Mouse (Mus musculus): Measurements from ENCODE around the gene Slc35g1.

Gene Slc35g1

DNA sequence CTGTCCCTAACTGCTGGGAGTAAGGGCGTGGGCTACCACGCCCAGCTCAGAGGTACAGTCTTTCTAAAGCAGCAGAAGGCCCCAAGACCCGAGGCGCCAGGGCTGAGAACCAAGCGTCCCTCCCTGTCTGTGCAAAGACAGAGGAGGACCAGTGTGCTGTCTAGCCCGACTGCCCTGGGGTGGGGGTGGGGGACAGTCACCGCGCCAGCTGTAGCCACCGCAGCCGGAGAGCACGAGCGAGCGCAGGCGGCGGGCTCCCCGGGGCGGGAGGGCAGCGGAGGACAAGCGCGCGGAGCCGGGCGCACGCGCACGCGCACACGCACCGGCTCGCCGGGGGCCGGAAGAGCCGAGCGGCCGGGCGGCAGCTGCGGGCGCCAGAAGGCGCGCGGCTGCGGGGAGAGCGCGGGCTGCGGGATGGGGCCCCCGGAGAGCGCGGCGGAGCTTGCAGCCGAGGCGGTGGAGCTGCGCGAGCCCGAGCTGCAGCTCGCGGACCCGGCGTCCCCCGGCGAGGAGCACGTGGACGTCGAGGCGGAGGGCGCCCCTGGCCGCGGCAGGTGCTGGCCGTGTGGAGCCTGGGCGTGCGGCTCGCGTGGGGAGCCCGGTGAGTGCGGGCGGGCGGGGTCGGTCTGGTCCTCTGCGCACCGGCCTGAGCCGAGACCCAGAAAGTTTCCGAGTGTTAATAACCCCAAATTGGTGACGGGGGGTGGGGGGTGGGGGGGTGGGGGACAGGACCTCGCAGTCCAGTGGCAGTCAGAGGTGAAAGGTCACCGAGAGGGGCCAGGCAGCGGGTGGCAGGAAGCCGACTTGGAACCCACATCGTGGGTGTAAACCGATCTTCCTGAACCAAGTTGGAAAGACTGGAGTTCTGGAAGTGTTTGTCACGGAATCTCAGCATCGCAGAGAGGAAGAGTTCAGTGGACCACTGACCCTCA lies at the start of gene Slc35g1:
Slc35g1 (plus strand) TSS at position 280 of the 932 bp plus-strand sequence.
- in situ Hi-C loops (cut with MboI, MseI) = loop anchor here (10.0 kb wide), 1 partner anchor 1221 kb away; no protein-coding TSS in a partner anchor

DNA sequence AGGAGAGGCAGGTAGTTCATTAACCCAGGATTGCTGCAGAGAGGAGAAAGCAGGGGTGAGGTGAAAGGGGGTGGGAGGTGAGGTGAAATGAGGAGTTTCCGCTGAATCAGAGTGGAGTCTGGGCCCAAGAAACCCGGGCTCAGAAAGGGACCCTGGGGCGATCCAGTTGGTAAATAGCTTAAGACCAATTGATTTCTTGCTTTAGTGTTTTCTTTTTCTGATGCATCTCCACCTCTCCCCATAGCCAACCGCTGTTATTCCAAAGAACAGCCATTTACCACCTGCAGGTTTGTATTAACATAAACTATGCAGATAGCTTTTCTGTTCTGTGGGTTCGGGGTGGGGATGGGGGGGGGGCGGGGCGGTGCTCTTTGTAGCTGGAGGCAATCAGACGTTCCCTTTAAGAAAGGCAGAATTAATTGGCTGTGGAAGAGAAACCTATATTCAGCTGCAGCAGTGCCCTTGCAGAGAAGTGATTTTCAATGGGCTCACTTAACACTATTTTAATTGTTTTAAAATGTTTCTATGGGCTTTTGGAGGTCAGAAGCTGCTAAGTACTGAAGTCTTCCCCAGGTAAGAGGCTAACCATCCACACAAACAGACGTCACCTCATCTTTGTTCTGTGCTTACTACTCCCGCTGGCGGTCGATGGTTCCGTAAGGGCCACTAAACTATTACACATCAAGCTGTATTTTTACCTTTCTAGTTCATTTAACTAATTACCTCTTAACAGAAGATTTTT lies 47.3 kb upstream of the Slc35g1 start:
- in situ Hi-C loops (cut with MboI, MseI) = no loop called here

GRCm38 (mm10) chr19:38349013-38349341 lies 46.8 kb upstream of the Slc35g1 start:
- in situ Hi-C loops (cut with MboI, MseI) = no loop called here

DNA sequence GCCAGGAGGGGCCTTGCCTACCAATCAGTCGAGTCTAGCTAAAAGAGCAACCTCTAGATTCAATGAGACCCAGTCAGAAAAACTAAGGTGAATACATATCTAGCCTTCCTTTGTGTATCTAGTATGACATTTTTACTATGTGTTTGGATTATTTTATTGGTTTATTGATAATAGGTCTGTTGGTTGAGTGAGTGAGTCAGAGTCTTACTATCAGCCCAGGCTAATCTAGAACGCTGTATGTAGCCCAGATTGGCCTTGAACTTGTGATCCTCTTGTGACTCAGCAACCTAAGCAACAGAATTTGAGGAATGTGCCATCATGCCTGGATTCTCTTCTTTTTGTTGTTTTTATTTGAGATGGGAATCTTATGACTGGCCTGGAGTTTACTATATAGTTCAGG lies 44.6 kb upstream of the Slc35g1 start:
- in situ Hi-C loops (cut with MboI, MseI) = loop anchor here (5.0 to 10.0 kb wide), 2 partner anchors 86 to 399 kb away; partner anchors contain the start of gene Lgi1

- in situ Hi-C loops (cut with MboI, MseI) = loop anchor here (5.0 to 10.0 kb wide), 2 partner anchors 87 to 399 kb away; partner anchors contain the start of gene Lgi1
These were observed 44.1 kb upstream of the Slc35g1 start for GRCm38 (mm10) chr19:38351728-38352127.

DNA sequence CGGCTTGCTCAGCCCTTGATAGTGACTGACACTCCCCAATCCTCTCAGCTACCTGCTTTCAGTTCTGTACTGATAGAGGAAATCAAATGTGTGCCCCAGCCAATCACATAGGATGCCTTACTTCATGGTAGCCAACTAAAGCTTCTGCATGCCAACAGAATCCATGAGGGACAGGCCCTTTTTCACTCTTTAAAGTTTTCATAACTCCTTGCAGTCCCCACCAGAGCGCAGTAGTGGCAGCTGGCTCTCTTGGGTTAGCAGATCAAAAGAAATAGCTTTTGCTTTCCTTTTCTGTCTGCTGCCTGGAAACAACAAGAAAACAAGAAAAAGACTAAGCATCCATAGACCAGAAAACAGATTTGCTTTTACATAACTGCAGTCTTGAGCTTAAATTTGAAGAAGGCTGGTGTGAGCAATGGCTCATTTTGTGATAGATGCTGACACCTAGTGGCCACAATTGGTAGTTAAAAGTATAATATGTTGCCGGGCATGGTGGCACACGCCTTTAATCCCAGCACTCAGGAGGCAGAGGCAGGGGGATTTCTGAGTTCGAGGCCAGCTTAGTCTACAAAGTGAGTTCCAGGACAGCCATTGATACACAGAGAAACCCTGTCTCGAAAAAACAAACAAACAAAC lies 43.2 kb upstream of the Slc35g1 start:
- in situ Hi-C loops (cut with MboI, MseI) = loop anchor here (5.0 to 10.0 kb wide), 2 partner anchors 88 to 400 kb away; partner anchors contain the start of gene Lgi1

DNA sequence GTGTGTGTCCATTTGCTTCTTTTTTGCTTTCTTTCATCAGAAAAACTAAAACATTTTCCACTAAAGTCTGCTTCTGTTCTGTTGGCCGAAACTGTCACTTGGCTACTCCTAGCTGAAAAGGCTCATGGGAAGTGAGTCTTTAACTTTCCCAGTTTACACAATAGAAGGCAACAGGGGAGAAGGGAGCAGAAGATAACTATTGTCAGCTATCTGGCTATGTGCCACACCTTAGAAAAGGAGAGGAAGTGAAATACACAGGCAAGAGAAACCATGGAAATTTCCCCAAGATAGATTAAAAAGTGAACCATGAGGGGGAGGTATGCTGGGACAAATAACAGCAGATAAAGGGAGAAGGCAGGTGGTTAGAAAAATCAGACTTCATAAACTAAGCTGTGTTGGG lies 41.5 kb upstream of the Slc35g1 start:
- in situ Hi-C loops (cut with MboI, MseI) = loop anchor here (5.0 to 10.0 kb wide), 2 partner anchors 89 to 402 kb away; partner anchors contain the start of gene Lgi1

DNA sequence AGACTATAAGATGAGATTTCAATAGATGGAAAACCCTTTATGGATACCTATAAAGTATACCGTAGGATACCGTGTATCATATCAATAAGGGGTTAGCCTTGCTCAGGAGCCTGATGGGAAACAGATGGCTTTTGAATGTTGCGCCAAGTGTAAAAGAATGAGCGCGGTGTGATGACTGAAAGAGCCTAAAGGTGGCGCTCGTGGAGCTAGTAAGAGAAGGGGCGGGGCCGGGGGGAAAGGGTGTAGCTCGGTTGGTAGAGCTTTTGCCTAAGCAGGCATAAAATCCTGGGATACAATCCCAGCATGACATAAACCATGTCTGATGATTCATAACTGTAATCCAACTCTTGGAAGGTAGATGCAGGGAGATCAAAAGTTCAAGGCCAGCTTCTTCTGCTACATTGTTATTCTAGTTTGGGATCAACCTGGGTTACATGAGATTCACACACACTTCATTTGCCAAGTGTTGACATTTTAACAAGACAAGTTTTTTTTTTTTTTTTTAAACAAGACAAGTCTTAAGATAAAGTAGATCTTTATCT lies 40.9 kb upstream of the Slc35g1 start:
- in situ Hi-C loops (cut with MboI, MseI) = loop anchor here (5.0 to 10.0 kb wide), 3 partner anchors 72 to 403 kb away; partner anchors contain the start of gene Lgi1

- in situ Hi-C loops (cut with MboI, MseI) = loop anchor here (5.0 to 10.0 kb wide), 2 partner anchors 71 to 92 kb away; partner anchors contain the start of gene Lgi1
These were observed 39.5 kb upstream of the Slc35g1 start for GRCm38 (mm10) chr19:38356211-38356828.

- in situ Hi-C loops (cut with MboI, MseI) = loop anchor here (5.0 to 10.0 kb wide), 2 partner anchors 69 to 93 kb away; partner anchors contain the start of gene Lgi1
These were observed 37.7 kb upstream of the Slc35g1 start for GRCm38 (mm10) chr19:38357956-38358623.

DNA sequence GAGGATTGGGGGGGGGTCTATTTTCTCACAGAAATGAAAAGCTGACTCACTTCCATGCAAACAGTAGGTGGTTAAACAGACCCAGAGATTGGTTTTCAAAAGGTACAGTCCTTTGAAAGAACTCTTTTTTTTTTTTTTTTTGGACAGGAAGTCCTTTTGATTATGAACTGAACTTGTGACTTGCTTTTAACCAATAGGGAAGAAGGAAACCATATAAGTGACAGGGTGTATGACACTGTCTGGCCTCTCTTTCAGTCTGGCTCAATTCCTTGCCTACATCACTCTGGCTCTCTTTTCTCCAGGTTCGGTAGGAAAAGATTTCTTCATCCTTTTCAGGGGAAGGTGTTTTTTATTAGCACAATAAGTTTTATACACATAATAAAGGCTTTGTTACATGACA lies 36.5 kb upstream of the Slc35g1 start:
- in situ Hi-C loops (cut with MboI, MseI) = loop anchor here (5.0 to 10.0 kb wide), 2 partner anchors 68 to 94 kb away; partner anchors contain the start of gene Lgi1

- in situ Hi-C loops (cut with MboI, MseI) = no loop called here
These were observed 33.9 kb upstream of the Slc35g1 start for GRCm38 (mm10) chr19:38361850-38362249.

GRCm38 (mm10) chr19:38363358-38363757 lies 32.4 kb upstream of the Slc35g1 start:
- in situ Hi-C loops (cut with MboI, MseI) = no loop called here

DNA sequence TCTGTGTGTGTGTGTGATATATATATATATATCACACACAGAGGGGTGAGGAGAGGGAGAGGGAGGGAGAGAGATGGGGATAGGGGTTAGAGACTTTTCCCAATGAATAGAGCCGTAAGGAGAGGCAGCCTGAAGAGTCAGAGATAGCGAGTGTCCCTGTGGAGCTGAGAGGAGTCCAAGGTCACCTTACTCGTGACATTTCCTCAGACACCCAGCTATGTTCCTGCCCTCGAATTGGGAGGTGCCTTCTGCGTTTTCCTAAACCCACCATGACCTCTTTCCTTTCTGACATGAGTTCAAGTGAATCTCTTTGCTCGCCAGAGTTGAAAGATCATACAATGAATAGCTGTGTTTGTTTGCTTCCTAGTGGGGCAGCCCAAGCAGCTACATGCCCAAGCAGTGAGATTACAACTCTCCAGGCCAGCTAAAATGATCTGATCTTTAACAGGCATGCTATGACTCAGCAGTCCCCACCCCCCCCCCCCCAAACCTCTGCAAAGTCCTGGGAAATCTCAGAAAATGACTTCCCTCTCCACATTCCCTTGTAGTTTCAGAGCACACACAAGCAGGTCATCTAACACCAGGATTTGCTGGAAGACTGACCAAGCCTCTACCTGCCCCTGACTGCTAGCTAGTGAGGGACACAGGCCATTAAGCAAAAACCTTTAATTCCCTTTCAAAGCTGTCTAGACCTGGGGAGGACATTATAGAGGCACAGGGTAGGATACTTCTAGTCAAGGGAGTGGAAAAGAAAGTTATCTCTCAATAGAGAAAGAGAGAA lies 31.7 kb upstream of the Slc35g1 start:
- in situ Hi-C loops (cut with MboI, MseI) = no loop called here

DNA sequence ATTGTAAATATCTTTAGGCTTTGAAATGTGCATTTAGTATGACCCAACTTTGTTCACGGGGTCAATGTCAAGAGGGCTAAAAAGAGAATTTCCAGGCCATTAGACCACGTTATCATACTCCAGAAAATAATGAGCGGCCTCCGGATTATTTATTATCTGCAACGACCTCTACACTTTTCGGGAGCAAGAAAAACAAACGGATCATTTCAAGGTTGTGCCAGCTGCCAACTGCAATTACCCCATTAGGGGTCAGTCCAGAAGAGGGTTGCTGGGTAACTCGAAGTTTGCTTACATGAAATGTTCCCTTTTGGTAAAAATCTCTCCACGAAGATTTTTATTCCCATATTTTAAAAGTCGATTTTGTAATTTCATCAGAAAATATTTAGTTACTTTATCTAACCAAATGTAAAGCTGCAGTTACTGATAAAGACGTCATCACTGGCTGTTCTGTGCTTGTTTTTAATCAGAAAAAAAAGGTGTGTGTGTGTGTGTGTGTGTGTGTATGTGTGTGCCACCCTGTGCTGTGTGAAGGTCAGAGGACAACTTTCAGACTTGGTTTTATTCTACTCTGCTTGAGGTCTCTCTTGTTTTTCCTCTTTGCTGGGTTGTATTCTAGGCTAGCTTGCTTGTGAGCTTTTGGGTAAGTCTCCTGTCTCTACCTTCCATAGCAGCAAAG lies 30.7 kb upstream of the Slc35g1 start:
- in situ Hi-C loops (cut with MboI, MseI) = no loop called here

DNA sequence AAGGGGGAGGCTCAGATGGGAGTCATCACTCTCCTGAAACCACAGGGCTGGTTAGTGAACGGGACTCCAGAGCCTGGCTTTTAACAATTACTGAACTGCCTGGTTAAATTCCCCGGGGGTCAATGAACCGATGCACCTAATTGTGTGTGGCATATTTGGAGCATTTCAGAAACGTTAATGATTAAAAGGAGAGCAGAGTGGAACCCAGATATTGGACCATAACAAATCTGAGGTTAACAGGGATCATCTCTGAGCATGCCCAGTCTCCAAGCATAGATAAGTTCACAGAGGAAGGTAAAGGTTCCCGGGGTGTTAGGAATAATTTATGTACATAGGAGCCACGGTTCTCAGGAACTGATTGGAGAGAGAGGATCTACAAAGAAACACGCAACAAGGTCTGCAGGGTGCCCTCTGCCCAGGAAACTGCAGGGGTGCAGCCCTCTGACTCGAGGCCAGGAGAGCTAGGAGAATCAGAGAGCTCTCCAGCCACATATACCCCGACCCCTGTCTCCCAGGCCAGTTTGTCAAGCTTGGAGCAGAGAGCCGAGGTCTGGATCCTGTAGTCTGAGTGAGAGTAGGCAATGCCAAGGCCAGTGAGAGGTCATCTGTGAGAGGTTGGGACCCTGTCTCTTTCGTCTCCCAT lies 23.2 kb upstream of the Slc35g1 start:
- in situ Hi-C loops (cut with MboI, MseI) = no loop called here

- in situ Hi-C loops (cut with MboI, MseI) = no loop called here
These were observed 22.4 kb upstream of the Slc35g1 start for GRCm38 (mm10) chr19:38373371-38373770.

DNA sequence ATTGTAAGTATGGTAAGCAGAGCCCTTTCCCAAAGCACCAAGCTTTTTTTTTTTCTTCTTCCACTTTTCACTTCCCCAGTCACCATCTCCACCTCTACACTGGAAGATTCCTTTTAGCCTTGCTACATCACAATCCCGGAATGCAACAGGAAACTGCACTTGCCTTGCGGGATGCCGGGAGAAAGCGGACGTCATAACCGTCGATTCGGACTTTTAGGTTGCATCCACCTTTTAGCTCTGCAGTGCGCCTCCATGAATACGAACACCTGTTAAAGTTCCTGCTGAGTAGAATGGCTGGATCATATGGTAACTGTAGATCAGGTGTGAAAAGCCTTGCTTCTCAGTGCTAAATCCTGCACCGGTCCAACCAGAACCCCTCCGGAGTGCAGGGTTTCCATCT lies 12.0 kb upstream of the Slc35g1 start:
- in situ Hi-C loops (cut with MboI, MseI) = no loop called here
